Mouse (Mus musculus) central nervous system, embryonic 18 days (tissue): Measurements from ENCODE around the gene Nudt1. TPM values are rescaled to one million over a fixed set of nuclear protein-coding genes. Genes with fewer than 3 reads are reported as not detected.

Experiments
- polyA plus RNA-seq: library from polyadenylated mRNA; depleted of rRNA; stranded (reverse); fragments of >200 nt; gene quantifications from 2 replicates; pipeline ENCODE4 v1.2.3, GENCODE M21; 2012; rRNA removed

Gene Nudt1
- polyA plus RNA-seq = 15.3 and 17.8 TPM in 2 replicates

DNA sequence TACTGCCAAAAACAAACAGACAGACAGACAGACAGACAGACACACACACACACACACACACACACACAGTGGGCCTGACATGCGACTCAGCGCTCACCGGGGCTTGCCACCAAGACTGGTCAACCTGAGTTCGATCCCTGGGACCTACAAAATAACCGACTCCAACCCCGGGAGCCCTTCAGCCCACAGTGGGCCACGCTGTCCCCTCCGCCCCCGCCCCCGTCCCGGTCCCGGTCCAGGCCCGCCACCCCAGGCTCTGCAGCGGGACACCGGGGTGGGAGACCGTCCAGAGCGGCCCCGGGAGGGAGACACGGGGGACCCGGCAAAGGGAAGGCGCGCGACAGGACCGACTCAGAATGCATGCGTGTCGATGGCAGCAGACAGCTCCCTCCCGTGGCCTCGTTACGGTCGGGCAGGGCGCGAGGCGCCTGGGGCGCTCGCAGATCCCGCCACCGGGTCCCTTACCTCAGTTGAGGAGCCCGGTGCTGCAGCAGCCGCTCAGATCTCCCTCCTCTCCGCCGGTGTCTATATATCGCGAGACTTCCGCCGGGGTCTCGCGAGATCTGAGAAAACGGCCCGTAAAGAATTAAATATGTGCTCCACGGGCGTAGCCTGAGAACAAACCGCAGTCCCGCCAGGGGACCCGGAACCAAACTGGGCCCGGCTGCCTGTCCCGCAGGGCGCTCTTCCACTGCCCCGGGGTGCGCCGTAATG is at the start of gene Nudt1, which contains the start of gene Mad1l1:
Gene Nudt1, plus strand, starts transcription at position 615 of the 714 bp plus-strand sequence.
Gene Mad1l1, minus strand, starts transcription at position 511 of the 714 bp plus-strand sequence.

DNA sequence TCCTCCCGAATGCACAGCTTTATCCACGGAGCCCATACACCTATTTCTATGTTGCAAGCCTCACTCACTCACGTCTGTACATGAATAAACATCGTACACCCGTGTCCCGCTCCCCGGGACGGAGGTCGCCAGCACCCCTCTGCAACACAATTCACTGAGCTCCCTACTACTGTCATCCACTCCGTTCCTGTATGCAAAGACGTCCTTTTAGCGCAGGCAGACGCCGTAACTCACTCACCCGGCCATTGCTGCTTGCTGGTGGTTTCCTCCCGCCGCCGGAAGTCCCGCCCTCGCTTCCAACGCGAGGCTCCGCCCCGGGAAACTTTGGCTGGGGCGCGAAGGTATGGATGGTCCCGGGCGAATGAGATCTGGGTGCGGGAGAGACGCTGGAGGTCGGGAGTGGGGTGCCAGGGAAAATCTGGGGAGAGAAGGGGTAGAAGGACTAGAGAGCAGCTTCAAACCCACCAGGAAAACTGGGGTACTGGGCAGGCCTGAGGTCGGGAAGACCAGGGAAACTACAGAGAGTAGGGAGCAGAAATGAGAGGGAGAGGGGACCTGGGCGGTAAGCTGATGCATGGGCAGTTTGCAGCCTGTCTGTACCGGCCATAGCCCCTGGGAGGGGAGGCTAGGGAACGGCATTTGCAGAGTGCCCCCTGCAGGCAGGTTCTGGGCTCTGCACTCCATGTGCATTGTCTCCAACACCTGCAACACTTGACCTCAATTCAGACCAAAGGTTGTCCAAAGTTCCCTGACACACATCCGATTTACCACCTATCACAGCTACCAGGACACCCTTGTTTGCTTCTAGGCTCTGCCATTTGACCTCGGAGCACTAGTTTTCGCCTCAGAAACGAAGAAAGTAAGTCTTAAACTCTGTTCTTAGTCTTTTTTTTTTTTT is 10.4 kb downstream of the Nudt1 start, which contains the start of gene Mrm2:
Gene Mrm2, minus strand, starts transcription at position 284 of the 898 bp plus-strand sequence.

Other genes starting within 250 kb of the Nudt1 start
- gene Mad1l1, start 104 bp upstream of the Nudt1 start, polyA plus RNA-seq = 20.0 and 20.5 TPM in 2 replicates
- gene Mrm2, start 10.2 kb downstream of the Nudt1 start, polyA plus RNA-seq = 14.6 and 14.9 TPM in 2 replicates
- 23.4 and 24.9 TPM in 2 replicates for gene Snx8, start 67.6 kb downstream of the Nudt1 start, polyA plus RNA-seq
- gene Eif3b, start 97.7 kb downstream of the Nudt1 start, polyA plus RNA-seq = 86.3 TPM in 2 replicates
- 0.06 TPM in 1 of 2 replicates, not detected in the other for gene Gm4869, start 124.0 kb downstream of the Nudt1 start, polyA plus RNA-seq
- gene Chst12, start 183.9 kb downstream of the Nudt1 start, polyA plus RNA-seq = 12.0 and 13.3 TPM in 2 replicates
- 0.31 and 0.35 TPM in 2 replicates for gene Grifin, start 243.4 kb downstream of the Nudt1 start, polyA plus RNA-seq